Mouse (Mus musculus): ENCODE results near the gene Eif4a2. TPM values are rescaled to one million over a fixed set of nuclear protein-coding genes. Genes with fewer than 3 reads are reported as not detected.

Gene Eif4a2
- polyA plus RNA-seq, 1 experiment from 2014 or later: 378 TPM

DNA sequence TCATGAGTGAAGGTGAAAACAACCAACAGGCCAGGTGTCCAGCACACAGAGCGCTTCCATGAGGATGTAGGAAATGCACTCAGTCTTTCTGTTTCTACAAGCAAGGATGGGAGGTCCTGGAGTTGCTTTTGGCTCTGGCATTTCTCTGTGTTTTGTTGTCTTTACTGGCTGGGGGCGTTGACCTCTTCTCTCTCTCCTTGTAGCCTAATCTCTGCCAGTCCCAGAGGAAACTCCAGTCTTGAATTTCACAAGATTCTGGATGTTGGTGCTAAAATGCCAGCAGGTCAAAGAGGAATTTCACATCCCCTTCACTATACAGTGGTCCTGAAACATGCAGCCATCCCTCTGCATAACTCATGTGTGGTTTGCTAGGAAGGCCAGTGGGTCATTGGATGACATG is 41.7 kb downstream of the Eif4a2 start:
- Histone ChIP-seq H3K27me3 (replicated peaks; ENCODE audit: control insufficient read depth, insufficient read depth, low read length) (no peaks in the 10 kb centered on the region), H3K36me3 (ENCODE audit: control insufficient read depth, insufficient read depth) (no peaks in the 10 kb centered on the region), H3K9me3 (ENCODE audit: control insufficient read depth, low read length) (no peaks in the 10 kb centered on the region), H3K27ac (ENCODE audit: low read length) (no peak overlapping the region), H3K4me1 (replicated peaks; ENCODE audit: control insufficient read depth, insufficient read depth, low read length) (no peaks in the 10 kb centered on the region), H3K4me2 (ENCODE audit: low read length) (no peak overlapping the region), H3K9ac (replicated peaks; ENCODE audit: low read depth, low read length) (no peak overlapping the region), H3K4me3 (replicated peaks; ENCODE audit: low read length) (no peak overlapping the region)
- WGBS: 85% methylated on average over 2 of the region's 2 CpGs
- no peak for ATAC-seq

GRCm38 (mm10) chr16:23149396-23149795 is 42.2 kb downstream of the Eif4a2 start:
- no peaks in the 10 kb centered on the region for H3K36me3 ChIP-seq (ENCODE audit: control insufficient read depth, insufficient read depth)
- no peak overlapping the region for H3K4me2 ChIP-seq (ENCODE audit: low read length)

DNA sequence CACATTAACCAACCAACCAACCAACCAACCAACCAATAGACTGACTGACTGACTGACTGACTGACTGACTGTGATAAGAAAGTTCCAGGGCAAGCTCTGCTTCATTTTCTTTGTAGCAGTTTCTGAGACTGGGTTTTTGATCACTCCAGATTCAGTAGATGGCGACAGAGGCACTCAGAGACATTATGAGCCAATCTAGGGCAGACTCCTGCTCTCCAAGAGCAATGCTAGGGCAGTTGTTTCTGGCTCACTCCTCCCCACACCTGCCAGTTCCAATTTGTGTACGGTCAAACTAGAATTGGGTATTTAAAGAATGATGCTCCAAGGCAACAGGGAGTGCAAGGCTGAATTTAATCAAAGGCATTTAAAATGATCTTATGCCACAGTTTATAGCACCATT is 44.2 kb downstream of the Eif4a2 start:
- WGBS: 23% methylated on average over 2 of the region's 2 CpGs
- H3K9me3 ChIP-seq (ENCODE audit: control insufficient read depth, low read length): no peaks in the 10 kb centered on the region
- ATAC-seq: no peak
- H3K4me1 ChIP-seq (replicated peaks; ENCODE audit: control insufficient read depth, insufficient read depth, low read length): no peaks in the 10 kb centered on the region
- no peaks in the 10 kb centered on the region for H3K36me3 ChIP-seq (ENCODE audit: control insufficient read depth, insufficient read depth)
- no peak overlapping the region for H3K9ac ChIP-seq (replicated peaks; ENCODE audit: low read depth, low read length)
- no peak overlapping the region for H3K4me3 ChIP-seq (replicated peaks; ENCODE audit: low read length)
- no peak overlapping the region for H3K4me2 ChIP-seq (ENCODE audit: low read length)
- H3K27ac ChIP-seq (ENCODE audit: low read length): no peak overlapping the region
- no peaks in the 10 kb centered on the region for H3K27me3 ChIP-seq (replicated peaks; ENCODE audit: control insufficient read depth, insufficient read depth, low read length)

More at GRCm38 (mm10) chr16:23149396-23149795, 42.2 kb downstream of the Eif4a2 start:
- Histone ChIP-seq H3K4me1 (replicated peaks; ENCODE audit: control insufficient read depth, insufficient read depth, low read length) (no peaks in the 10 kb centered on the region), H3K27ac (ENCODE audit: low read length) (no peak overlapping the region), H3K4me3 (replicated peaks; ENCODE audit: low read length) (no peak overlapping the region), H3K9ac (replicated peaks; ENCODE audit: low read depth, low read length) (no peak overlapping the region), H3K27me3 (replicated peaks; ENCODE audit: control insufficient read depth, insufficient read depth, low read length) (no peaks in the 10 kb centered on the region), H3K9me3 (ENCODE audit: control insufficient read depth, low read length) (no peaks in the 10 kb centered on the region)
- WGBS: 88% methylated on average over 8 of the region's 8 CpGs
- ATAC-seq: no peak

GRCm38 (mm10) chr16:23154261-23154660 is 47.0 kb downstream of the Eif4a2 start:
- H3K9ac ChIP-seq (replicated peaks; ENCODE audit: low read depth, low read length): no peak overlapping the region
- no peaks in the 10 kb centered on the region for H3K36me3 ChIP-seq (ENCODE audit: control insufficient read depth, insufficient read depth)
- no peak overlapping the region for H3K27ac ChIP-seq (ENCODE audit: low read length)
- H3K4me1 ChIP-seq (replicated peaks; ENCODE audit: control insufficient read depth, insufficient read depth, low read length): no peaks in the 10 kb centered on the region
- H3K9me3 ChIP-seq (ENCODE audit: control insufficient read depth, low read length): no peaks in the 10 kb centered on the region
- no peak for ATAC-seq
- 83% methylated on average over 5 of the region's 5 CpGs for WGBS
- H3K4me3 ChIP-seq (replicated peaks; ENCODE audit: low read length): no peak overlapping the region
- H3K27me3 ChIP-seq (replicated peaks; ENCODE audit: control insufficient read depth, insufficient read depth, low read length): no peaks in the 10 kb centered on the region
- H3K4me2 ChIP-seq (ENCODE audit: low read length): no peak overlapping the region

GRCm38 (mm10) chr16:23157013-23157412 is 49.8 kb downstream of the Eif4a2 start:
- Histone ChIP-seq H3K27ac (ENCODE audit: low read length) (no peak overlapping the region), H3K36me3 (ENCODE audit: control insufficient read depth, insufficient read depth) (no peaks in the 10 kb centered on the region), H3K4me2 (ENCODE audit: low read length) (no peak overlapping the region), H3K4me3 (replicated peaks; ENCODE audit: low read length) (no peak overlapping the region), H3K27me3 (replicated peaks; ENCODE audit: control insufficient read depth, insufficient read depth, low read length) (no peaks in the 10 kb centered on the region), H3K9me3 (ENCODE audit: control insufficient read depth, low read length) (no peaks in the 10 kb centered on the region), H3K4me1 (replicated peaks; ENCODE audit: control insufficient read depth, insufficient read depth, low read length) (no peaks in the 10 kb centered on the region), H3K9ac (replicated peaks; ENCODE audit: low read depth, low read length) (no peak overlapping the region)
- no peak for ATAC-seq
- WGBS: 97% methylated on average over 13 of the region's 13 CpGs

GRCm38 (mm10) chr16:23158292-23158691 is 51.0 kb downstream of the Eif4a2 start:
- Histone ChIP-seq H3K9me3 (ENCODE audit: control insufficient read depth, low read length) (no peaks in the 10 kb centered on the region), H3K4me2 (ENCODE audit: low read length) (no peak overlapping the region), H3K27ac (ENCODE audit: low read length) (no peak overlapping the region), H3K27me3 (replicated peaks; ENCODE audit: control insufficient read depth, insufficient read depth, low read length) (no peaks in the 10 kb centered on the region), H3K9ac (replicated peaks; ENCODE audit: low read depth, low read length) (no peak overlapping the region), H3K4me1 (replicated peaks; ENCODE audit: control insufficient read depth, insufficient read depth, low read length) (no peaks in the 10 kb centered on the region), H3K4me3 (replicated peaks; ENCODE audit: low read length) (no peak overlapping the region), H3K36me3 (ENCODE audit: control insufficient read depth, insufficient read depth) (no peaks in the 10 kb centered on the region)
- 86% methylated on average over 7 of the region's 7 CpGs for WGBS
- ATAC-seq: no peak

DNA sequence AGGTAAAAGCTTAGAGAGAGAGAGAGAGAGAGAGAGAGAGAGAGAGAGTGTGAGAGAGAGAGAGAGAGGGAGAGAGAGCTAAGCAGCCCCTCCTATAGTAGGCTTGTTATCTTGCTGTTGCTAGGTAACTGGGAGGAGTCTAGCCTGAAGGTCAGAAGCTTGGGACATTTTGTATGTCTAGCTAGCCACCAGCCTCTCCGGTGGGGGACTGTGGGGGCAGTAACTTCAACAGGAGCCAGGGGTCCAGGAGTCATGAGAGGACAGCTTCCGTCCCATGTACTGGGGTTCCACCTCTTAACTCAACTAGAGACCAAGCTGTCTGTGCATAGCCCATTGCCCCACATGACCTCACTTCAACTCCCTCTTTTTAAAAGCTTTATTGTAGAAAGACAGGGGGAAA is 51.7 kb downstream of the Eif4a2 start:
- Histone ChIP-seq H3K36me3 (ENCODE audit: control insufficient read depth, insufficient read depth) (no peaks in the 10 kb centered on the region), H3K27ac (ENCODE audit: low read length) (no peak overlapping the region), H3K9ac (replicated peaks; ENCODE audit: low read depth, low read length) (no peak overlapping the region), H3K4me1 (replicated peaks; ENCODE audit: control insufficient read depth, insufficient read depth, low read length) (no peaks in the 10 kb centered on the region), H3K27me3 (replicated peaks; ENCODE audit: control insufficient read depth, insufficient read depth, low read length) (no peaks in the 10 kb centered on the region), H3K4me2 (ENCODE audit: low read length) (no peak overlapping the region), H3K4me3 (replicated peaks; ENCODE audit: low read length) (no peak overlapping the region), H3K9me3 (ENCODE audit: control insufficient read depth, low read length) (no peaks in the 10 kb centered on the region)
- WGBS: 66% methylated on average over 2 of the region's 2 CpGs
- ATAC-seq: no peak

- no peak overlapping the region for H3K4me2 ChIP-seq (ENCODE audit: low read length)
Measured at GRCm38 (mm10) chr16:23159749-23160148, 52.5 kb downstream of the Eif4a2 start.

GRCm38 (mm10) chr16:23162116-23162515 is 54.9 kb downstream of the Eif4a2 start:
- H3K9ac ChIP-seq (replicated peaks; ENCODE audit: low read depth, low read length): no peak overlapping the region
- H3K27ac ChIP-seq (ENCODE audit: low read length): no peak overlapping the region
- H3K4me3 ChIP-seq (replicated peaks; ENCODE audit: low read length): no peak overlapping the region
- ATAC-seq: no peak
- no peaks in the 10 kb centered on the region for H3K4me1 ChIP-seq (replicated peaks; ENCODE audit: control insufficient read depth, insufficient read depth, low read length)
- no peak overlapping the region for H3K4me2 ChIP-seq (ENCODE audit: low read length)
- H3K9me3 ChIP-seq (ENCODE audit: control insufficient read depth, low read length): no peaks in the 10 kb centered on the region
- 85% methylated on average over 3 of the region's 3 CpGs for WGBS
- no peaks in the 10 kb centered on the region for H3K27me3 ChIP-seq (replicated peaks; ENCODE audit: control insufficient read depth, insufficient read depth, low read length)
- H3K36me3 ChIP-seq (ENCODE audit: control insufficient read depth, insufficient read depth): no peaks in the 10 kb centered on the region

More at GRCm38 (mm10) chr16:23159749-23160148, 52.5 kb downstream of the Eif4a2 start:
- Histone ChIP-seq H3K36me3 (ENCODE audit: control insufficient read depth, insufficient read depth) (no peaks in the 10 kb centered on the region), H3K4me1 (replicated peaks; ENCODE audit: control insufficient read depth, insufficient read depth, low read length) (no peaks in the 10 kb centered on the region), H3K27me3 (replicated peaks; ENCODE audit: control insufficient read depth, insufficient read depth, low read length) (no peaks in the 10 kb centered on the region), H3K9me3 (ENCODE audit: control insufficient read depth, low read length) (no peaks in the 10 kb centered on the region), H3K9ac (replicated peaks; ENCODE audit: low read depth, low read length) (no peak overlapping the region), H3K27ac (ENCODE audit: low read length) (no peak overlapping the region), H3K4me3 (replicated peaks; ENCODE audit: low read length) (no peak overlapping the region)
- no peak for ATAC-seq
- WGBS: 52% methylated on average over 2 of the region's 2 CpGs
